Mouse (Mus musculus) stomach, postnatal 0 days (tissue): Measurements from ENCODE around the gene Ulk4.

Experiments used
- CTCF ChIP-seq: IDR thresholded peaks from 2 replicates; pipeline ENCODE4 v1.5.1; 2016; ENCODE audit warnings: antibody characterized with exemption, low read depth, mild to moderate bottlenecking, moderate library complexity
- EP300 ChIP-seq: optimal IDR thresholded peaks from 2 replicates; pipeline ENCODE3; 2016; ENCODE audit warnings: antibody characterized with exemption

DNA sequence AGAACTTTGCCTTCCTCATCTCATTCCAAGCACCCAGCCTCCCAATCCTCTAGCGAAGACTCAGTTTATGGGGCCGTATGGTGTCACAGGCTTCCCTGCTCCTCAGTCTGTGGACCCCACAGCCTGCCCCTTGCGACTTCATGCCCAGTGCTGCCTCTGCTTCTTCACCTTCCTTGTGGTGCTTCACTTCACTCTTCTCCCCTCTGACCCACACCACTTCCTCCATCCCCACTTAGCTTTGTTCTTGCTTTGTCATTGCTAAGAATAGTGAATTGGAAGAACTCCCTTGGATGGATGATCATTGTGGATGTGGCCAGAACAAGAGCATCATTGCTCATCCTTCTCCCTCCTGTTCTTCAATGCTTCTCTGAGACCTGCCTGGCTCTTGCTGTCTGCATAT, 336.1 kb downstream of the Ulk4 start:
- TF ChIP-seq CTCF (no peak), EP300 (no peak)
